Mouse (Mus musculus) kidney, embryonic 14.5 days (tissue): Measurements from ENCODE around the gene Zfp553. TPM values are rescaled to one million over a fixed set of nuclear protein-coding genes. Genes with fewer than 3 reads are reported as not detected.

ENCODE experiments used
- ATAC-seq: fragments of 200-750 bp; cut with Nextera tagmentation; 2 replicates; pipeline ENCODE4 v1.8.0; 2017; ENCODE audit warnings: moderate number of reproducible peaks, mild to moderate bottlenecking, moderate TSS enrichment, moderate library complexity; ENCODE audit not compliant: low FRiP score, low TSS enrichment
- H3K27ac ChIP-seq: fragments of 300-500 bp; sonication (generic); 2 replicates; pipeline ENCODE4 v1.5.1; 2014; ENCODE audit warnings: low read depth, mild to moderate bottlenecking, low read length, moderate library complexity, mixed read lengths
- H3K27me3 ChIP-seq: fragments of 300-500 bp; sonication (generic); 2 replicates; pipeline ENCODE4 v1.6.1; 2014; ENCODE audit warnings: mild to moderate bottlenecking, low read length; ENCODE audit not compliant: control insufficient read depth, insufficient read depth
- H3K36me3 ChIP-seq: fragments of 300-500 bp; sonication (generic); 2 replicates; pipeline ENCODE4 v1.6.1; 2014; ENCODE audit warnings: low read length, mixed read lengths; ENCODE audit not compliant: control insufficient read depth, insufficient read depth
- H3K4me1 ChIP-seq: fragments of 300-500 bp; sonication (generic); 2 replicates; pipeline ENCODE4 v1.6.1; 2014; ENCODE audit warnings: low read length, mixed read lengths; ENCODE audit not compliant: control insufficient read depth, insufficient read depth
- H3K4me2 ChIP-seq: fragments of 300-500 bp; sonication (generic); replicated peaks from 2 replicates; pipeline ENCODE4 v1.6.1; 2014; ENCODE audit warnings: low read depth, mild to moderate bottlenecking, low read length
- H3K4me3 ChIP-seq: fragments of 300-500 bp; sonication (generic); 2 replicates; pipeline ENCODE4 v1.5.1; 2014; ENCODE audit warnings: mild to moderate bottlenecking, low read length
- H3K9ac ChIP-seq: fragments of 300-500 bp; sonication (generic); 2 replicates; pipeline ENCODE4 v1.6.1; 2014; ENCODE audit warnings: low read depth, mild to moderate bottlenecking, low read length, moderate library complexity
- H3K9me3 ChIP-seq: fragments of 300-500 bp; sonication (generic); 2 replicates; pipeline ENCODE4 v1.6.1; 2016; ENCODE audit warnings: low read length; ENCODE audit not compliant: control insufficient read depth
- WGBS: fragments of 180-500 bp; shearing (Covaris S2); extraction: QIAGEN DNeasy Blood & Tissue Kit; methylation state at CpG from one replicate; pipeline ENCODE4 v1.1.7; 2014; 5-methylcytosine and 5-hydroxymethylcytosine counted together
- polyA plus RNA-seq: library from polyadenylated mRNA; unstranded; fragments of >200 nt; fragmentation: Nextera tagmentation; extraction: Ambion mirVana; gene quantifications from 2 replicates; pipeline ENCODE4 v1.2.1, GENCODE M21; 2014

Zfp553 gene
- polyA plus RNA-seq, 1 experiment from 2014 or later: 23.0 TPM

- H3K27me3 ChIP-seq: no peaks in the 10 kb centered on the region
- H3K4me2 ChIP-seq: peak overlapping the region; percentile 51
- no peaks in the 10 kb centered on the region for H3K9me3 ChIP-seq
- H3K4me3 ChIP-seq: peak overlapping the region; percentile 19
- peak; percentile 44 for ATAC-seq
- 0 out of 2 replicates have a peak, but pooled peaks cover 4% of the 10 kb centered on the region for H3K4me1 ChIP-seq
- H3K36me3 ChIP-seq: no peaks in the 10 kb centered on the region
- H3K9ac ChIP-seq: no peak overlapping the region; the same call in 1 of the 2 replicates
- H3K27ac ChIP-seq: no peak overlapping the region
- 22% methylated on average over 33 of the region's 33 CpGs for WGBS
These were observed 17.6 kb upstream of the Zfp553 start for GRCm38 (mm10) chr7:127214981-127215871.

- Histone ChIP-seq H3K9ac (no peak overlapping the region), H3K4me3 (no peak overlapping the region), H3K4me1 (0 out of 2 replicates have a peak, but pooled peaks cover 4% of the 10 kb centered on the region), H3K27me3 (no peaks in the 10 kb centered on the region), H3K36me3 (no peaks in the 10 kb centered on the region), H3K4me2 (no peak overlapping the region), H3K27ac (no peak overlapping the region), H3K9me3 (no peaks in the 10 kb centered on the region)
- no peak for ATAC-seq
- WGBS: 82% methylated on average over 5 of the region's 5 CpGs
These were observed 16.6 kb upstream of the Zfp553 start for GRCm38 (mm10) chr7:127216307-127216706.

GRCm38 (mm10) chr7:127217475-127217874 lies 15.4 kb upstream of the Zfp553 start:
- no peak overlapping the region for H3K9ac ChIP-seq

GRCm38 (mm10) chr7:127217901-127218642 lies 14.8 kb upstream of the Zfp553 start:
- H3K4me1 ChIP-seq: 0 out of 2 replicates have a peak, but pooled peaks cover 4% of the 10 kb centered on the region
- no peak overlapping the region for H3K4me2 ChIP-seq
- H3K27me3 ChIP-seq: no peaks in the 10 kb centered on the region
- no peaks in the 10 kb centered on the region for H3K36me3 ChIP-seq
- no peaks in the 10 kb centered on the region for H3K9me3 ChIP-seq
- WGBS: 77% methylated on average over 10 of the region's 10 CpGs
- H3K4me3 ChIP-seq: no peak overlapping the region
- no peak overlapping the region for H3K27ac ChIP-seq
- no peak overlapping the region for H3K9ac ChIP-seq
- ATAC-seq: no peak

More at GRCm38 (mm10) chr7:127217475-127217874, 15.4 kb upstream of the Zfp553 start:
- H3K4me1 ChIP-seq: 0 out of 2 replicates have a peak, but pooled peaks cover 4% of the 10 kb centered on the region
- no peak overlapping the region for H3K27ac ChIP-seq
- no peaks in the 10 kb centered on the region for H3K9me3 ChIP-seq
- no peak overlapping the region for H3K4me3 ChIP-seq
- 88% methylated on average over 6 of the region's 6 CpGs for WGBS
- no peaks in the 10 kb centered on the region for H3K27me3 ChIP-seq
- ATAC-seq: no peak
- no peaks in the 10 kb centered on the region for H3K36me3 ChIP-seq
- no peak overlapping the region for H3K4me2 ChIP-seq

- H3K9ac ChIP-seq: no peak overlapping the region
- WGBS: 96% methylated on average over 4 of the region's 4 CpGs
- H3K9me3 ChIP-seq: no peaks in the 10 kb centered on the region
- H3K27me3 ChIP-seq: no peaks in the 10 kb centered on the region
- no peak overlapping the region for H3K4me2 ChIP-seq
- ATAC-seq: no peak
- H3K27ac ChIP-seq: no peak overlapping the region
- no peaks in the 10 kb centered on the region for H3K36me3 ChIP-seq
- H3K4me3 ChIP-seq: no peak overlapping the region
- H3K4me1 ChIP-seq: 0 out of 2 replicates have a peak, but pooled peaks cover 4% of the 10 kb centered on the region
These were observed 14.2 kb upstream of the Zfp553 start for GRCm38 (mm10) chr7:127218670-127219069.

- H3K9ac ChIP-seq: no peak overlapping the region
- H3K4me2 ChIP-seq: no peak overlapping the region
- no peak for ATAC-seq
- H3K4me1 ChIP-seq: no peaks in the 10 kb centered on the region
- no peak overlapping the region for H3K27ac ChIP-seq
- H3K4me3 ChIP-seq: no peak overlapping the region
- no peaks in the 10 kb centered on the region for H3K27me3 ChIP-seq
- H3K9me3 ChIP-seq: no peaks in the 10 kb centered on the region
- 82% methylated on average over 6 of the region's 6 CpGs for WGBS
- H3K36me3 ChIP-seq: no peaks in the 10 kb centered on the region
These were observed 12.4 kb upstream of the Zfp553 start for GRCm38 (mm10) chr7:127220440-127220839.

- WGBS: 95% methylated on average over 3 of the region's 3 CpGs
- Histone ChIP-seq H3K4me2 (no peak overlapping the region), H3K4me1 (no peaks in the 10 kb centered on the region), H3K27ac (no peak overlapping the region), H3K9me3 (no peaks in the 10 kb centered on the region), H3K36me3 (no peaks in the 10 kb centered on the region), H3K9ac (no peak overlapping the region), H3K27me3 (no peaks in the 10 kb centered on the region), H3K4me3 (no peak overlapping the region)
- no peak for ATAC-seq
These were observed 9.8 kb upstream of the Zfp553 start for GRCm38 (mm10) chr7:127223106-127223505.

- H3K4me3 ChIP-seq: no peak overlapping the region
- H3K36me3 ChIP-seq: no peaks in the 10 kb centered on the region
- H3K9ac ChIP-seq: no peak overlapping the region
- ATAC-seq: no peak
- no peaks in the 10 kb centered on the region for H3K4me1 ChIP-seq
- no peaks in the 10 kb centered on the region for H3K27me3 ChIP-seq
- 84% methylated on average over 6 of the region's 6 CpGs for WGBS
- H3K9me3 ChIP-seq: no peaks in the 10 kb centered on the region
- H3K27ac ChIP-seq: no peak overlapping the region
- no peak overlapping the region for H3K4me2 ChIP-seq
These were observed 9.1 kb upstream of the Zfp553 start for GRCm38 (mm10) chr7:127223515-127224478.
